Mouse (Mus musculus) erythroblast, embryonic 14.5 days (primary cell): ENCODE results near the gene Alox5ap.

Experiments used
- GATA1 ChIP-seq: IDR thresholded peaks from 2 replicates; pipeline ENCODE4 v1.6.1; 2012; ENCODE audit warnings: low read length, inconsistent platforms, mixed read lengths
- TAL1 ChIP-seq: IDR thresholded peaks from 3 replicates; pipeline ENCODE4 v1.6.1; 2012; ENCODE audit warnings: low read length, inconsistent platforms, mixed read lengths

DNA sequence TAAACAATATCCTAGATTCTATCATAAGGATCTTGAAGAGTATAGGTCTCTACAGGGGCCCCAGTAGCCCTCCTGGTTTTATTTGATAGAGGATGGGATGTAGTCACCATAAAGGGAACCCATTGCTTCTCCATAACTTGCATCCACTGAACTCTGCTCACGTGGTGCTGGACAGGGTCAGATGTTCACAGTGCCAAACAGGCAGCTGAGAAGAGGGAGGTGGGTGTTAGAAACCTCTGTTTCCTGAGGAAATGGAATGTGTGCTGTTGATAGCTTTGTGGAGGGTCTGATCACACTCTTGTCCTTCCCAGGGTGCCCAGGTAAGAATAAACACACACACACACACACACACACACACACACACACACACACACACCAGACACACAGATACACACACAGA, 66.0 kb downstream of the Alox5ap start:
- TF ChIP-seq TAL1: no peak
- no peak for TF ChIP-seq GATA1
